Mouse (Mus musculus) olfactory bulb, adult 2 months (tissue): Measurements from ENCODE around the gene Acp7.

Experiments used
- CTCF ChIP-seq: fragments of 200-500 bp; IDR thresholded peaks from 2 replicates; pipeline ENCODE4 v1.5.1; 2012; ENCODE audit warnings: low read depth, mild to moderate bottlenecking, low read length, moderate library complexity; ENCODE audit not compliant: insufficient read depth
- POLR2A ChIP-seq: fragments of 200-500 bp; IDR thresholded peaks from 2 replicates; pipeline ENCODE4 v1.6.1; 2012; ENCODE audit warnings: mild to moderate bottlenecking, low read depth, low read length, moderate library complexity; ENCODE audit not compliant: insufficient read depth

DNA sequence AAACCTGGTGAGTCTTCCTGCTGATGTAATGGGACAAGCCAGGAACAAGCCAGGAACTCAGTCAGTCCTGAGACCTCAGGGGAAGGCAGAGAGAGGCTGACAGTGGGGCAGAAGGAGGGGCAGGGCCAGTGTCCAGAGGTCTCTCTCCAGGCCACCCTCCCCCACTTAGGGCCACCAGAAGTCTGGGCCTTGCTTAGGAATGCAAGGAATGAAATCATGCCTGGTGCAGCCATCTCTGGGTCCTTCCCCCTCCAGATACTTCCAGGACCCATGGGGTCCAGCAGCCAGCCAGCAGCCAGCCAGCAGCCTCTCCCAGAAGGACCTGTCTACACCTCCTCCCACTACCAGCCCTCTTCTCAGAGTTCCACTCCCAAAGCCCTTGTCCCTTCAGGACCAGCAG is 43.5 kb downstream of the Acp7 start:
- TF ChIP-seq CTCF: no peak
- no peak for TF ChIP-seq POLR2A
